Mouse (Mus musculus) stomach, postnatal 0 days (tissue): ENCODE data around the gene Ptbp1.

Experiments
- CTCF ChIP-seq: IDR thresholded peaks from 2 replicates; pipeline ENCODE4 v1.5.1; 2016; ENCODE audit warnings: antibody characterized with exemption, low read depth, mild to moderate bottlenecking, moderate library complexity
- EP300 ChIP-seq: optimal IDR thresholded peaks from 2 replicates; pipeline ENCODE3; 2016; ENCODE audit warnings: antibody characterized with exemption

DNA sequence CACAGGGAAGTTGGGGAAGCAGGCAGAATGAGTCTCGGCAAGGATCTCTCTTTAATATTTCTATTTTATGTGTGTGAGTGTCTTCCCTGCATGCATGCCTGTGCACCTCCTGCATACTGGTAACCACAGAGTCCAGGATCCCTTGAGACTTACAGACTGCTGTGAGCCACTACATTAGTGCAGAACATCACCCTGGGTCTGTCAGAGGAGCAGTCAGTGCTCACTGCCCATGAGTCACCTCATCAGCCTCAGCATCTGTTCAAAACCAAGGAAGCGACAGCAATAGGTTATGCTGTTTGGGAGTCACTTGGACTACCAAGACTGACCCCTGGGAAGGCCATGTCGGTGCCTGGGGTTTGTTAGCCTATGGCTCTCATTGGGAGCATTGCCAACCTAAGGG lies 11.9 kb upstream of the Ptbp1 start:
- TF ChIP-seq CTCF (no peak), EP300 (no peak)
